Mouse (Mus musculus) mouse trophoblast stem cell (cell line): ENCODE data around the gene Cmtm2a.
"Not testable (repeated sequence)": the region's sequence is repeated elsewhere in the genome, so short reads cannot be mapped to it uniquely, and the experiment has no call there.

Experiments used
- in situ Hi-C, 2 experiments: fragments of 300-500 bp; cut with MseI, MboI; formaldehyde crosslinking; loops; 2 replicates in 1 of 2; 3 replicates in 1 of 2; pipeline ENCODE4 v1.15.1; 2025

The Cmtm2a gene

DNA sequence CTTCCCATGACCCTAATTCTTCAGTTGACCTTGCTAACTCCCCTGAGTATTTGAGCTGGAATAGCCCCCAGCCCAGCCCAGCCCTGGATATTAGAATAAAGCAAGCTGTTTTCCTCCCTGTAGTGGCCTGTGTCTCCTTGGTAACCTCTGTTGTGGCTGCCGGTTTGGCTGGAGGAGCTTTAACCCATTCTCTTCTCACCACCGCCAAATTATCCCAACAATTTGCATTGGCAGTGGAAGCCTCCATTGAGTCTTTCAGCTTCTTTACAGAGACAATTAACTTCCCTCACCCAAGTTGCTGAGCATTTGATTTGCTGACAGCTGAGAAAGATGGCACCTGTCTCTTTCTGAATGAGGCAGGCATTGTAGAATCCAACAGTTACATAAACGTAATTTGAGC is 8.6 kb upstream of the Cmtm2a start:
- in situ Hi-C loops: not testable (repeated sequence)

DNA sequence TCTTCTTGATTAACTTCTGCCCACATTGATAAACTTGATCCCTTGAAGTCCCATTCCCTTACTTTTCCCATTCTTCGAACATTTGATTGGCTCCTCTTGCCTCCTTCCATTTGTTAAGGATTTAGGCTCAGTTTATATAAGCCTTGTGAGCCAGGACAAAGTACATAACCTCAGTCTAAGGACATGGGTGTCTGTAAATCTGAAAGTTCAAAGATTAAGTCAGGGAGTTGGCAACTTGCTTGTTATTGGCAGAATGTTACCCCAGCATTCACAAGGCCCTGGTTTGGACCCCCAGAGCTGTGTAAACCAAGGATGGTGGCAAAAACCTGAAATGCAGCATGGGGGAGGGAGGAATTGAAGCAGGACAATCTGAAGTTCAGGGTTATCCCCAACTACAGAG is 1.4 kb upstream of the Cmtm2a start:
- in situ Hi-C loops: no loop called here

DNA sequence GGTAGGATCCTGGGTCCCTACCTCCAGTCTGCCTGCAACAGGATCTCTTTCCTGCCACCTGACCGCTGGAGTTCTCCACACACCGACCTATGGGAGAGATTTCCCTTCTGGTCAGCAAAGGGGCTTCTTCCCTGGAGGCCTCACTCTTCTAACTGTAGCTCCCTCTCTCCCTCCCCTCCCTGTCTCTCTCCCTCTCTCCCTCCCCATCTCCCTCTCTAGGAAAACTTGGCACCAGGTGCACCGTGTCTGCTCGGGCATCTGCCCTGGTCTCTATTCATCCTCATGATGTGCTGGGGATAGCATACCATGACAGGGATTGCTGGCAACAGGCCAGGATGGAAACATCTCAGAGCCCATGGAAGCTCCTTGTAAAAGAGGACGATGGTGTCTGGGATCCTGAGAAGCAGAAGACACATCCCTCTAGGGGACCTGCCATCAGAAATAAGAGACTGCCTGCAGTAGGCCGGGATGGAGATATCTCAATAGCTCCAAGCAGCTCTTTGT is 24.0 kb downstream of the Cmtm2a start:
- in situ Hi-C loops: no loop called here

DNA sequence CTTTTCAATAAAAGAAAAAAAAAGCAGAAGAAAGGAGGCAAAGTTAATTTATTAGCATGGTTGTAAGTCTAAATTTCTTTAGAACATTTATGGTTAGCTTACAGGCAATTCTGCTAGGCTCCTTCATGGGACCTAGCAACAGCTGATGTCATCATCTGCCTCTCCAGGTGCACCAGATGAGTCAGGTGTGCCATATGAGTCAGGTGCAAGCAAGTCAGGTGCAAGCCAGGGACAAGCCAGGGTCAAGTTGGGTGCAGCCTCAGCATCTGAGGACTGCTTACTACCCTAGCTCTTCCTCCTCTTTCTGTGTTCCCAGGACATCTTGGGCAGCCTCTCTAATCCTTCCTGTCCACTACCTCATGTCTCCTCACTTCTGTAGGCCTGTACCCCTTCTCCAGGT is 24.6 kb downstream of the Cmtm2a start:
- in situ Hi-C loops: no loop called here

DNA sequence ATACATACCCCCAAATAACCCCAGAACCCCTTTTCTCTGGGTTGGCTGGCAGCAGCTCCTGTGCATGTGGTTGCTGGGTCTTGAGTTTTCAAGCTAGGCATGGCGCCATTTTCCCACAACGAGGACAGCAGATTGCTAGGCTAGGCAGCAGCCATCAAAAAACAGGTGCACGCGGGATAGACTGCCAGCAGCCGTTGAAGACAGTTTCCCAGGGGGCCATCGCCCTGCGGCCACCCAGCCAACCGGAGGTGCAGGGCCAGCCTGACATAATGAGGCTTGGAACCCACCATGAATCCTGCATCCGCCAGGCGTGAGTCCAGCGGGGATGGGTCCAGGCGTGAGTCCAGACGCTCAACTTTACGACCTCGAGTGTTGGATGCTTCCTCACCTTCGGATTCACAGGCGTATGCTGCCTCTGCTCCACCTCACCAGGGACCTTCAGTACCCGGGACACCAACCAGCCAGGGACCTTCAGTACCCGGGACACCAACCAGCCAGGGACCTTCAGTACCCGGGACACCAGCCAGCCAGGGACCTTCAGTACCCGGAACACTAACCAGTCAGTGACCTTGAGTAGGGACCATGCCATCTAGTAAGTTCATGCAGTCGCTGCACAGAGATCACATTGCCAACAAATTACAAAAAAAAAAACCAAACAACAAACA is 28.6 kb downstream of the Cmtm2a start:
- in situ Hi-C loops: not testable (repeated sequence)

DNA sequence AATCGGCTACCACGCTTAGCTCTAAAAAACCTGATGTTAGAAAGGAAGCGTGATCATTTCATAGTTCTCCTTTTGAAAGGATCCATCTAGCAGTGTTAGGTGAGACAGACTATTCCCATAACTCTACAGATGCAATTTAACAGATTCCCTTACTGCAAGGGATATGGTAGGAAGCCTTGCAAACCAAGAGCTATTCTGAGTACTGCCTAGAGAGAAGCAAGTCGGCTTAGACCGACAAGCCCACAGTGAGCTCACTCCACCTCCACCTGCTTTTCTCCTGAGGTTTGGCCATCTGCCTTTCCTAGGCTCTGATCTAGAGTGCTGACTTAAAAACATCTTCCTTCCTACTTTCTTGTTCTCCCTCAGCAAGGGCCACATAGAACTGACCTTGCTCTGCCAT is 31.2 kb downstream of the Cmtm2a start:
- in situ Hi-C loops: not testable (repeated sequence)

DNA sequence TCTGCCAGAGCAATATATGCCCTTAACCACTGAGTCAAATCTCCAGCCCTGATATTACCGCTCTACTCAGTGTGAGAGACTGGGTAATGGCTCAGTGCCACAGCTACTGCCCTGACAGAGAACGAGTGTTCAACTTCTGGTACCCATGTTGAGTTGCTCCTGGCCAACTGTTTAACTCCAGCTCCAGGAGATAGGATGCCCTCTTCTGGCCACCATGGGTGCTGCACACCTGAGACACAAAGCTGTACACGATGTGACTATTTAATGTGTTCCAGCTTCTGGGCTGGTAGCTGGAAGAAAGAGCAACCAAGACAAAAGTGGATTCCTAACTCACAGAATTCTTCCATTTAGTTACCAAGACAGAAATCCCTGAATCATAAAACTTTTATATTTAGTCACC is 40.0 kb downstream of the Cmtm2a start:
- in situ Hi-C loops: no loop called here

DNA sequence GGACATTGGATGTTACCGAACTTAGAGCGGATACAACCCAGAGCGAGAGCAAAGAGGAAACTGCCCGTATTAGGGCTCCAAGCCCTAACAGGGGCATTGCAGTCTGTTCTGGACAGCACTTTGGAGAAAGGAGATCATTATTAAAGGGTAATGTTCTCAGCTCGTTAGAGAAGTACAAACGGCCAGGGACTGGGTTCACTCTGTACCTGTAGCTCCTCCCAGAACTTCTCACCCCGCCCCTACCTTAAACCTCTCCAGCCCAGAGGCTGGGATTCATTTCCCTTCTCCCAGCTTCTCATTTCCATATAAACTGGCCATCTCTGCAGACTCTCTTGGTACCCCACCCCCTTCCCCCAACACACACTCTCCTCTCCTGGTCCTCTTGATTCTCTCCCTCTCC is 41.5 kb downstream of the Cmtm2a start:
- in situ Hi-C loops: no loop called here

DNA sequence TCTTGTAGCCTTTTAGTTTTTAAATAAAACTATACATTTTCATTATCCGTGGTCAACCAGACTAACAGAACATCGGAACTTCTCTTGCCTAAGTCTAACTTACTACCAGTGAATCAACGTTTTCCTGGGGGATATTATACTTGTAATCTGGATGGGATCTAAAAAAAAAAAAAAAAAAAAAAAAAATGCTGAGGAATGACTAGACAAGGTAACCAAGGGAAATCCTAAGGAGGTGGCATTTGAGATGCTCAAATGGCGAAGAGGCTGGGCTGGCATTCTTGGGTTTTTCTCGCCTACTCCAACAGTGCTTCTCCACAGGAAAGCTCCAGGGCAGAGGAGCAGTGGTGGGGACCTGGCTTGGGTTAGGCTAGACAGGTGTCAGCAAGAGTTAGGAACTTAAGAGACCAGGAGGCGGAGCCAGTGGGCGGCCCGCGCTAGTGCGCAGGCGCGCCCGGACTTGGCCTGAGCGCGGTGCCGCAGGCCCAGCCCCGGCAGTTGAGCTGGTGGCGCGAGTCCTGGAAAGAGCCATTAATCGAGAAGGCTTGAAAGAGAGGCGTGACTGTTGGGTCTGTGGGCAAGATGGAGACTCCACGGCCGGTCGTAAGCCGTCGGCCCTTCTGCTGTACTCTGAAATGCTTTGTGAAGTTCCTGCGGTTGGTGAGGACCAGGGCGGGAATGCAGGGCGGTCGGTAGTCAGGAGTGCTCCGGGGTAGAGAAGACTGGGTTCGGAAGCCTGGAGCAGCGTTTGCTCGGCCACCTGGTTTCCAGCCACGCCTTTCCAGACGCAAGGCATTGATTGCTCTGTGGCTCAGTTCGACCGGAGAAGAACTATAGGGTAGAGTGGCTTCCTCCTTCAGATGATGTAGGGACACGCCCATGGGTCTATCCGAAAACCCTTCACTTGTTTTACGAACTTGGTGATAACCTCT is 42.3 kb downstream of the Cmtm2a start, which contains the start of gene Cklf:
Gene Cklf (plus strand): TSS at position 423 of the 929 bp plus-strand sequence.
- in situ Hi-C loops: no loop called here

DNA sequence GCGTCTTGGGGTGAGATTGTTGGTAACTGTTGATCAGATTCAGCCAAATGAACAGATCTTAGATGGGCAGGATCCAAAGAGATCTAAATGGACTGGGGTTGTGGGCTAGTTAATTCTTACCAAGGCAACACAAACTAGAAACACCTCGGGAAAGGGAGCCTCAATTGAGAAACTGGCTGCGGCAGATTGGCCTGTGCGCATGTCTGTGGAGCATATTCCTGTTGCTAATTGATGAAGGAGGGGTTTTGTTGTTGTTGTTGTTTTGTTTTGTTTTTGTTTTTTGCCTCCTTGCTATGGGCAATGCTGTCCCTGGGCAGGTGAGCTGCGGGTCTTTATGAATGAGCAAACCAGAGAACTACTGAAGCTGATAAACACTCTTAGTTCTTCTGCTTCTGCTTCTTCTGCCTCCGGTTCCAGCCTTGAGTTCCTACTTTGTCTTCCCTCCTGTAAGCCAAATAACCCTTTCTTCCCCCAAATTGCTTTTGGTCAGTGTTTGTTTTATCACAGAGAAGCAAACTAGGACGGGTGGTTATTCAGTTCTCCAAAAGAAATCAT is 43.5 kb downstream of the Cmtm2a start:
- in situ Hi-C loops: no loop called here

DNA sequence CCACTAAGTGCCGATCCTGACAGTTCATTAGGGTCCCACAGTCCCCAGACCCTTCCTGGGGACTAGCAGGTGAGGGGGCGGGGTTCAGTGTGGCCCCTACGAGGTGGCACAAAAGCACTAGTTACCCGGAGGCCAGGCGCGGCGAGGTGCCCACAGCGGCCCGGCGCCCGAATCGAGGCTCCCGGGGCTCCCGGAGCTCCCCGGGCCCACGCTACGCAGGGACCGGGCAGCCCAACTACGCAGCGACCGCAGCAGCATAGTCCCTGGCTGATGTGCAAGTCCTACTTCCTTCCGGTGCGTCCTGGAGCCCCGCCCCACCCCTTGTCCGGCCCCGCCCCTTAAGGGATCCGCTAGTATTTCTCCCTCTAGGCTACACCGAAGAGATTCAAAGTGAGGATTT is 44.7 kb downstream of the Cmtm2a start, which contains the start of gene Tk2:
Gene Tk2 (minus strand): TSS at position 283 of the 400 bp plus-strand sequence.
- in situ Hi-C loops: no loop called here

DNA sequence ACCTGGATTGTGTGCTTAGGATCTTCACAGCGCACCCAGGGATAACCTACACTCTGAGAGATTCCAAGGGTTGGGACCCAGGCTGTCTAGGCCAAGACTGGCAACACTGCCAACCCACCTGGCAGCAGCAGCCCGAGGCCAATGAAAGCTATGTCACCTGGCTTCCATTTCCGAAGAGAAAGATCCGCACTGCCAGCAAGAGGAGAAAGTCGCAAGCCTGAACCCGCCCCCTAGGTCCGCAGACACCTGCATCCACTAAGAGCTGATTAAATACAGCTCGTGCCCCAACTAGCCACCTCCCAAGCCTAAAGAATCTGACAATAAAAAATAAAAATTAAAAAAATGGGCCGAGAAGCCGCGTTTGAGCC is 45.1 kb downstream of the Cmtm2a start:
- in situ Hi-C loops: no loop called here

DNA sequence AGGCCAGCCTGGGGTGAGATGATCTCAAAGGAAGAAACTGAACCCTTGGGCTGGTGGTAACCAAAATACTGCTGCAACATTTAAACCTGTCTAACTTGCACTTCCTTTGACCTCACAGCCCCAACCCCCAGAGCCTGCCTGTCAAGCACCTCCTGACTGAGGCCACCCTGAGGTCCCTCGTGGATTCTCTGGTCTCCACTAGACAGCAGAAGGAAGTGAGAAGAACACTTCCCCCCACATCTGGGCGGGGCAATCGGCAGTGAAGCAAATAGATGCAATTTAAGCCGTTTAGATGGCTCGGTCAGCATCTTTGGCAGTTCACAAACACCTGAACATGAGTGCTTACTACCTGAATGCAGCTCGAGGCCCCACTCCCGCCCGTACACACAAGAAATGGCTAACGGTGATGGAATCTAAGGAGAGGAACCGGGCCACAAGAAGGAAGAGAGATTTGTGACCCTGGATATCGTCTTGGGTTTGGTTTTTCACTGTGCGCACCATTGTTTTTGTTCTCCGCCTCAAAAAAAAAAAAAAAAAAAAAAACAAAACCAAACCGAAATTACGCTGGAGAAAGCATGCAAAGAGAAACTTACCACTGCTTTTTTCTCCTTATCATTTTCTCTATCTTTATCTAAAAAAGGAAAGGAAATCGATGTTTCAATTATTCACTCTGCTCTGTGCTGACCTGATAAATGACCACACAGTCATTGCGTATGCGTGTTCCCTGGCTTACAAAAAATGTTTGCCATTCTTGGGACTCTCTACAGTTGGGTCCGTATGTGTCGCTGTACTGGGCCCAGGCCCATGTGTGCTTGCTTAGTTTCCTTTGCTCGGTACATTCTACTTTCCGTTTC is 45.7 kb downstream of the Cmtm2a start:
- in situ Hi-C loops: no loop called here

DNA sequence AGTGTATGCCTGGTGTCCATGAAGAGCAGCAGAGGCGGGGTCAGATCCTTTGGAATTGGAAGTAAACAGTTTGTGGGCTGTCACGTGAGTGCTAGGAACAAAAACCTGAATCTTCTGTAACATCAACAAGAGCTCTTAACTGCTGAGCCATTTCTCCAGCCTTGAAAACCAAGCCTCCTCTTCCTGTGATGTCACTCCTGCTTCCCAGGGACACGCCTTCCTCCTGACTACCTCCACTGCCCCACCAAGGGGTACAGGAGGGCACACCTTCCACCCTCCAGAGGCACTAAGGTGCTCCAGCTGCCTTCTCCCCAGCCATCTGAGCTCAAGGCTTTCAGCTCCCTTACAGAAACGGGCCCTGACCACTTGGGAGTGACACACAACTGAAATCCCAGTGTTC is 46.4 kb downstream of the Cmtm2a start:
- in situ Hi-C loops: no loop called here

DNA sequence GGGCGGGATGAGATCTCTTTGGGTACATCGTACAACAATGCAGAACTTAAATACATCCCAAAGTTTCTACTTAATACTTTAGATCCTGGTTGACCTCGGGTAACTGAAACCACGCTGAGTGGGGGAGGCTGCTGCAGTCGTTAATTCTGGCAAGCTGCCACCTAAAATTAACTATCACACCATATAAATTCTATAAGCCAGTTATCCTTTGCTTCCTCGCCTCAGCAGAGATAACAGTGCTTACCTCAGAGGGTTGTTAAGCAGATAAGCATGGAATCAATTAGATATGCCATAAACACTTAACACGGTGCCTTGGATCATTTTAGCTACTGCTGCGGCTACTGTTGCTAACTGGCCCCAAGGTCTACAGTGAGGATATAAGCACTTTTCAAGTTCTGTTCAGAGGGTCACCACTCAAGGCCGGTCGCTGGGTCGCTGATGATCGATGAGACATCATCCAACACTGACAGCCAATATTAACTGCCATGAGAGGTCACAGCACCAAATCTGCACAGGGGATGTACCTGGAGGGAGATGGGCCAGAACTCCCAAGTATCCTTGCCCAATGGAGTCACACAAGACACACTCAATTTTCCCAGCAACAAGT is 50.8 kb downstream of the Cmtm2a start:
- in situ Hi-C loops: no loop called here

DNA sequence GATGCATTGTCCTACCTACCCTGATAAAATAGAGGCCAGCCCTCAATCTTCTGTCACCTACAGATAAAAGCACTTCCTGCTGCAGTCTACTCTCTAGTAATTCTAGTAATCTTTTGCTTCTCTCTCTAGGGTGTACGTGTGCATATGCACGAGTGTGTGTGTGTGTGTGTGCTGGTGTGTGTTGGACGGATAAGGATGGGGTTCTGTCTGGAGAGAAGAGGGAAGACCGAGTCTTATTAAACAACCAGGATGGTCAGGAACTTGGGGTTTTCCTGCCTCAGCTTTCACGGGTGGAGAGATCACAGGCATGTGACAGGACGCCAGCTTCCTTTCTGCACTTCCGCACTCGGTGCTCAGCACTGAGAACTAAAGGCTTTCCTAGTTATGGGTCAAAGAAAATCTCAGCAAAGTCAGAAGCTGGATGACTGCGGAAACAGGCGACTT is 53.5 kb downstream of the Cmtm2a start:
- in situ Hi-C loops: no loop called here

DNA sequence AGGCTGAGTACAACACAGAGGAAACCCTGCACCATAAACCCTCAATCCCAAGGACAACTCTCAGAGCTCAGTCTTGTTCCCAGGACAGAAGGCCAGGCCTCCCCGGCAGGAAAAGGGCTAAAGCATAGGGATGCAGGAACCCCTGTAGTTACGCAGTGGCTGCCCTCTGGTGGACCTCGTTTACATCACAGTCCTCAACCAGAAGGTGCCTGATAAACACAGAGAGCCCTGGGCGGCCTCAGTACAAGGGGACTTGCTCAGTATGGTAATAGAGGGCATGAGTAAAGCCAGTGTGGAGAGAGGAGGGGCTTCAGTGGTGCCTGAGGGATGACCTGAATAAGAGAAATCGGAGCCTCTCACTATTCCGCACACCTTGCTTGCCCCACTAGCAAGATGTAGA is 58.4 kb downstream of the Cmtm2a start:
- in situ Hi-C loops: no loop called here

DNA sequence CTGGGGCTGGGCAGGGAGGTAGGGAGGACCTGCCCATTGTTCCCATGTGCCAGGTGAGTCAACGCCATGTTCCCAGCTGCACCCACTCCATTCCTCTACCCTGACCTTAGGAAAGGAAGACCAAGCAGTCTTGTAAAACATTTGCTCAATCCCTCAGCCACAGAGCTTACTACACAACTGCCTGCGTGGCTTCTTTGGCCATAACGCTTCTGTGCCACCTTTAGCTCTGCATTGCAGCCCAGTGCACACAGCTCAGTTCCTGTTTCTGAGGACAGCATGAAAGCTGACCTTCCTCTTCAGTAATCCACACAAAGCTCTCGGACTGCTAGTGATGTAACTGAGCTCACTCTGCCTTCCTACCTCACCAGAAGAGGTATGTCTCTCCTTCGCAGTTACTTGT is 60.1 kb downstream of the Cmtm2a start:
- in situ Hi-C loops: no loop called here

DNA sequence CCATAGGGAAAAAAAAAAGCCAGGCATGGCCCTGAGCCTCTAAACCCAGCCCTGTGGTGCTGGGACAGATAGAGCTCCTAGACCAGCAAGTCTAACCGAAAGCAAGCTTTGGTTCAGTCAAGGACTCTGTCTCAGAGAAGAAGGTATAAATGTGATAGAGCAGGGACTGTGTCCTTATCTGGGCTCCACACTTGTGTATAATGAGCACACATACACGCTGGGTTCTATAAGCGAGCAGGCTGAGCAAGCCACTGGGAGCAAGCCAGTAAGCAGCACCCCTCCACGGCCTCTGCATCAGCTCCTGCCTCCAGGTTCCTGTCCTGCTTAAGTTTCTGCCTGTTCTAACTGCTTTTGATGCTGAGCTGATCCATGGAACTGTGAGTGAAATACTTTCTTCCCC is 60.9 kb downstream of the Cmtm2a start:
- in situ Hi-C loops: no loop called here
